Mouse (Mus musculus) forebrain, embryonic 13.5 days (tissue): Measurements from ENCODE around the gene Stx4a. TPM values are rescaled to one million over a fixed set of nuclear protein-coding genes. Genes with fewer than 3 reads are reported as not detected.

Experiments used
- ATAC-seq: fragments of 200-750 bp; cut with Nextera tagmentation; 2 replicates; pipeline ENCODE4 v1.8.0; 2017
- H3K27ac ChIP-seq: fragments of 300-500 bp; sonication (generic); 2 replicates; pipeline ENCODE4 v1.5.1; 2015; ENCODE audit warnings: inconsistent platforms, mild to moderate bottlenecking, moderate library complexity
- H3K27me3 ChIP-seq: fragments of 300-500 bp; sonication (generic); 2 replicates; pipeline ENCODE4 v1.6.1; 2015; ENCODE audit warnings: mild to moderate bottlenecking, inconsistent platforms
- H3K36me3 ChIP-seq: fragments of 300-500 bp; sonication (generic); 2 replicates; pipeline ENCODE4 v1.6.1; 2015; ENCODE audit warnings: mild to moderate bottlenecking, inconsistent platforms; ENCODE audit not compliant: poor library complexity, severe bottlenecking
- H3K4me1 ChIP-seq: fragments of 300-500 bp; sonication (generic); 2 replicates; pipeline ENCODE4 v1.6.1; 2015; ENCODE audit warnings: inconsistent platforms
- H3K4me2 ChIP-seq: fragments of 300-500 bp; sonication (generic); 2 replicates; pipeline ENCODE4 v1.6.1; 2015; ENCODE audit warnings: inconsistent platforms, mild to moderate bottlenecking, moderate library complexity
- H3K4me3 ChIP-seq: fragments of 300-500 bp; sonication (generic); 2 replicates; pipeline ENCODE4 v1.5.1; 2015; ENCODE audit warnings: mild to moderate bottlenecking, inconsistent platforms
- H3K9ac ChIP-seq: fragments of 300-500 bp; sonication (generic); 2 replicates; pipeline ENCODE4 v1.6.1; 2015; ENCODE audit warnings: mild to moderate bottlenecking, inconsistent platforms
- H3K9me3 ChIP-seq: fragments of 300-500 bp; sonication (generic); replicated peaks from 2 replicates; pipeline ENCODE4 v1.6.1; 2016; ENCODE audit warnings: inconsistent platforms
- WGBS: fragments of 180-500 bp; shearing (Covaris S2); methylation state at CpG from one replicate; pipeline ENCODE4 v1.1.7; 2015; 5-methylcytosine and 5-hydroxymethylcytosine counted together
- polyA plus RNA-seq: library from polyadenylated mRNA; unstranded; fragments of >200 nt; fragmentation: Nextera tagmentation; extraction: Ambion mirVana; gene quantifications from 2 replicates; pipeline ENCODE4 v1.2.1, GENCODE M21; 2015

The Stx4a gene
- polyA plus RNA-seq, 1 experiment from 2014 or later: 20.5 TPM

- H3K9ac ChIP-seq: peak overlapping the region; percentile 98
- peak overlapping the region; percentile 90 for H3K4me2 ChIP-seq
- H3K9me3 ChIP-seq: no peaks in the 10 kb centered on the region
- no peaks in the 10 kb centered on the region for H3K27me3 ChIP-seq
- H3K4me1 ChIP-seq: peaks cover 29% of the 10 kb centered on the region
- H3K27ac ChIP-seq: peak overlapping the region; percentile 100
- ATAC-seq: peak; percentile 95
- H3K4me3 ChIP-seq: peak overlapping the region; percentile 88
- WGBS: under 1% methylated on average over 43 of the region's 43 CpGs
- H3K36me3 ChIP-seq: peaks cover 49% of the 10 kb centered on the region
Measured at GRCm38 (mm10) chr7:127875627-127876001, 51.5 kb downstream of the Stx4a start.

- H3K36me3 ChIP-seq: peaks cover 49% of the 10 kb centered on the region
- ATAC-seq: peak; percentile 90
- peak within 1 kb of the TSS; percentile 98 for H3K9ac ChIP-seq
- WGBS: under 1% methylated on average over 41 of the region's 41 CpGs
- no peaks in the 10 kb centered on the region for H3K9me3 ChIP-seq
- peak within 1 kb of the TSS; percentile 100 for H3K27ac ChIP-seq
- no peaks in the 10 kb centered on the region for H3K27me3 ChIP-seq
- peaks cover 29% of the 10 kb centered on the region for H3K4me1 ChIP-seq
- H3K4me3 ChIP-seq: peak within 1 kb of the TSS; percentile 88
- peak within 1 kb of the TSS; percentile 90 for H3K4me2 ChIP-seq
Measured at GRCm38 (mm10) chr7:127876041-127876466, 52.0 kb downstream of the Stx4a start, which contains the start of gene Zfp646. Zfp646 (plus strand) TSS chr7:127876221.

GRCm38 (mm10) chr7:127876467-127877348 is 52.6 kb downstream of the Stx4a start, which contains the start of gene Zfp668:
Zfp668 (minus strand) TSS chr7:127876828.
- Histone ChIP-seq H3K9ac (peak within 1 kb of the TSS; percentile 98), H3K27ac (peak within 1 kb of the TSS; percentile 100), H3K36me3 (peaks cover 49% of the 10 kb centered on the region), H3K9me3 (no peaks in the 10 kb centered on the region), H3K4me3 (peak within 1 kb of the TSS; percentile 88), H3K27me3 (no peaks in the 10 kb centered on the region), H3K4me1 (peaks cover 29% of the 10 kb centered on the region), H3K4me2 (peak within 1 kb of the TSS; percentile 90)
- peak; percentile 72 for ATAC-seq
- under 1% methylated on average over 60 of the region's 60 CpGs for WGBS

- Histone ChIP-seq H3K27me3 (no peaks in the 10 kb centered on the region), H3K4me3 (no peak overlapping the region), H3K4me1 (peaks cover 31% of the 10 kb centered on the region), H3K4me2 (no peak overlapping the region), H3K27ac (no peak overlapping the region), H3K36me3 (peaks cover 65% of the 10 kb centered on the region), H3K9me3 (no peaks in the 10 kb centered on the region), H3K9ac (no peak overlapping the region)
- 96% methylated on average over 9 of the region's 9 CpGs for WGBS
- ATAC-seq: no peak
Measured at GRCm38 (mm10) chr7:127879301-127879700, 55.2 kb downstream of the Stx4a start.

GRCm38 (mm10) chr7:127880431-127880830 is 56.3 kb downstream of the Stx4a start:
- H3K9me3 ChIP-seq: no peaks in the 10 kb centered on the region
- ATAC-seq: no peak
- H3K27ac ChIP-seq: no peak overlapping the region
- H3K4me2 ChIP-seq: no peak overlapping the region
- no peak overlapping the region for H3K4me3 ChIP-seq
- no peak overlapping the region for H3K9ac ChIP-seq
- 85% methylated on average over 12 of the region's 12 CpGs for WGBS
- peaks cover 76% of the 10 kb centered on the region for H3K36me3 ChIP-seq
- no peaks in the 10 kb centered on the region for H3K27me3 ChIP-seq
- peaks cover 37% of the 10 kb centered on the region for H3K4me1 ChIP-seq

GRCm38 (mm10) chr7:127885951-127886350 is 61.9 kb downstream of the Stx4a start:
- H3K27ac ChIP-seq: no peak overlapping the region
- H3K9me3 ChIP-seq: no peaks in the 10 kb centered on the region
- H3K9ac ChIP-seq: 0 out of 2 replicates have a peak overlapping the region, but pooled peaks have one; percentile 34
- H3K4me2 ChIP-seq: no peak overlapping the region
- no peaks in the 10 kb centered on the region for H3K27me3 ChIP-seq
- no peak overlapping the region for H3K4me3 ChIP-seq
- ATAC-seq: no peak
- peaks cover 30% of the 10 kb centered on the region for H3K4me1 ChIP-seq
- H3K36me3 ChIP-seq: peaks cover 100% of the 10 kb centered on the region
- WGBS: 73% methylated on average over 6 of the region's 6 CpGs

- no peak overlapping the region for H3K27ac ChIP-seq
- no peak for ATAC-seq
- peak overlapping the region; percentile 34; the same call in 1 of the 2 replicates for H3K9ac ChIP-seq
- no peaks in the 10 kb centered on the region for H3K27me3 ChIP-seq
- peaks cover 30% of the 10 kb centered on the region for H3K4me1 ChIP-seq
- H3K4me3 ChIP-seq: no peak overlapping the region
- H3K9me3 ChIP-seq: no peaks in the 10 kb centered on the region
- H3K36me3 ChIP-seq: peaks cover 100% of the 10 kb centered on the region
- no peak overlapping the region for H3K4me2 ChIP-seq
- WGBS: 90% methylated on average over 6 of the region's 6 CpGs
Measured at GRCm38 (mm10) chr7:127886551-127886950, 62.5 kb downstream of the Stx4a start.

GRCm38 (mm10) chr7:127887191-127887590 is 63.1 kb downstream of the Stx4a start:
- Histone ChIP-seq H3K27ac (no peak overlapping the region), H3K9ac (no peak overlapping the region), H3K36me3 (peaks cover 95% of the 10 kb centered on the region), H3K4me1 (peaks cover 30% of the 10 kb centered on the region), H3K27me3 (no peaks in the 10 kb centered on the region), H3K4me2 (no peak overlapping the region), H3K4me3 (no peak overlapping the region), H3K9me3 (no peaks in the 10 kb centered on the region)
- WGBS: 85% methylated on average over 8 of the region's 8 CpGs
- no peak for ATAC-seq

GRCm38 (mm10) chr7:127887781-127888180 is 63.7 kb downstream of the Stx4a start:
- ATAC-seq: no peak
- Histone ChIP-seq H3K27ac (no peak overlapping the region), H3K36me3 (peaks cover 94% of the 10 kb centered on the region), H3K9me3 (no peaks in the 10 kb centered on the region), H3K9ac (no peak overlapping the region), H3K4me2 (no peak overlapping the region), H3K4me3 (no peak overlapping the region), H3K27me3 (no peaks in the 10 kb centered on the region), H3K4me1 (peaks cover 28% of the 10 kb centered on the region)
- WGBS: 86% methylated on average over 3 of the region's 3 CpGs

- Histone ChIP-seq H3K27ac (no peak overlapping the region), H3K4me3 (no peak overlapping the region), H3K9me3 (no peaks in the 10 kb centered on the region), H3K27me3 (no peaks in the 10 kb centered on the region), H3K4me2 (no peak overlapping the region), H3K4me1 (peaks cover 18% of the 10 kb centered on the region), H3K9ac (no peak overlapping the region), H3K36me3 (peaks cover 94% of the 10 kb centered on the region)
- no peak for ATAC-seq
- whole genome bisulfite sequencing: 80% methylated on average over 3 of the region's 3 CpGs
Measured at GRCm38 (mm10) chr7:127888821-127889220, 64.7 kb downstream of the Stx4a start.

- Histone ChIP-seq H3K4me1 (peaks cover 10% of the 10 kb centered on the region), H3K9me3 (no peaks in the 10 kb centered on the region), H3K27me3 (no peaks in the 10 kb centered on the region), H3K27ac (no peak within 1 kb of the TSS), H3K4me2 (no peak within 1 kb of the TSS), H3K9ac (no peak within 1 kb of the TSS), H3K36me3 (peaks cover 74% of the 10 kb centered on the region), H3K4me3 (no peak within 1 kb of the TSS)
- WGBS: 36% methylated on average over 4 of the region's 4 CpGs
- no peak for ATAC-seq
Measured at GRCm38 (mm10) chr7:127890798-127891197, 66.7 kb downstream of the Stx4a start, which contains the start of gene Prss53. Prss53 (minus strand) TSS chr7:127890970.

- no peaks in the 10 kb centered on the region for H3K27me3 ChIP-seq
- peak overlapping the region; percentile 78 for H3K4me2 ChIP-seq
- peaks cover 10% of the 10 kb centered on the region for H3K4me1 ChIP-seq
- peak overlapping the region; percentile 66 for H3K9ac ChIP-seq
- H3K27ac ChIP-seq: no peak overlapping the region
- H3K4me3 ChIP-seq: peak overlapping the region; percentile 54
- ATAC-seq: no peak
- no peaks in the 10 kb centered on the region for H3K9me3 ChIP-seq
- peaks cover 38% of the 10 kb centered on the region for H3K36me3 ChIP-seq
- 83% methylated on average over 5 of the region's 5 CpGs for WGBS
Measured at GRCm38 (mm10) chr7:127894480-127894879, 70.4 kb downstream of the Stx4a start.
